ENCODE assay signal across 16 mouse cellular contexts in the genomic region with DNA sequence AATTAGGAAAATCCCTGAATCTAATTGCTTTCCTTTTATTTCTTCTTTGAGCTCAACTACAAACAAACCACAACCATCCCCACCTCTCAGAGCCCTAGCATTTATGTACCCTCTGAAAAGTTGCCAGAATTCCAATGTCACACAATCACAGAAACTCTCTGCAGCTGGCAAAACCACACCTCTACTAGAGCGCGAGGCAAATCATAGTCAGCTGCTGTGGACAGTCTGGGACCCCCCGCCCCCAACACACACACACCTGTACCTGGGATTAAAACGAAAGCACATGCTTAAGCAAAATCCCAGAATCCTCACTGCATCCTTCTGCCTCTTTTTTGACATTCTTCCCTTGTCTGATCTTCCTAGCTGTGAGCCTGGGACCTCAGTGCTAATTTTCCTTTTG.
"Had no signal": no experiment of that assay in that cellular context is flagged by ENCODE, and none has a peak within 500 bp of the region (broad histone marks: within the 10 kb centered on the region; RNA-seq: fewer than 3 reads in every experiment).

No protein-coding gene starts in this region.

- H3K9ac ChIP-seq: neural tube, embryonic 12.5 days; neural tube, embryonic 13.5 days; neural tube, embryonic 15.5 days; stomach, embryonic 15.5 days had no signal

- H3K4me3 ChIP-seq: neural tube, embryonic 12.5 days; neural tube, embryonic 13.5 days; neural tube, embryonic 15.5 days; stomach, embryonic 15.5 days had no signal

- H3K9me3 ChIP-seq: neural tube, embryonic 15.5 days; stomach, embryonic 15.5 days had no signal

- H3K27ac ChIP-seq: neural tube, embryonic 12.5 days; neural tube, embryonic 13.5 days; neural tube, embryonic 15.5 days; stomach, embryonic 15.5 days; stomach, postnatal 0 days had no signal

- H3K27me3 ChIP-seq: neural tube, embryonic 12.5 days; neural tube, embryonic 13.5 days; neural tube, embryonic 15.5 days; stomach, embryonic 15.5 days had no signal

- H3K4me2 ChIP-seq: neural tube, embryonic 12.5 days; neural tube, embryonic 13.5 days; neural tube, embryonic 15.5 days; stomach, embryonic 15.5 days had no signal

- H3K36me3 ChIP-seq: neural tube, embryonic 12.5 days; neural tube, embryonic 13.5 days; neural tube, embryonic 15.5 days; stomach, embryonic 15.5 days had no signal

- DNase-seq: retina, postnatal 1 day; right cerebral cortex, adult 18-20 months; right cerebral cortex, postnatal 14 days; right cerebral cortex, postnatal 25 days; right cerebral cortex, postnatal 4 days; spleen, adult 18-20 months; thymus, adult 18-20 months; thymus, adult 2 months; thymus, postnatal 25 days; thymus, postnatal 36 days; thymus, postnatal 4 days had no signal
